Mouse (Mus musculus): ENCODE data around the gene Schip1.

GRCm38 (mm10) chr3:68271457-68271856 lies 206.9 kb downstream of the Schip1 start:
- TF ChIP-seq CTCF (IDR thresholded peaks at IDR 0.05; ENCODE audit: low read depth) (no peak), EP300 (IDR thresholded peaks at IDR 0.05; ENCODE audit: low read depth) (no peak)
